Mouse (Mus musculus) adrenal gland, adult (tissue): Measurements from ENCODE around the gene Rbm28.

ENCODE experiments used
- DNase-seq, 2 experiments: peaks; one replicate each; pipeline ENCODE4 v3.0.0; 2022 to 2023; ENCODE audit warnings: low spot score in 1 of 2; ENCODE audit not compliant: inconsistent age in 2 of 2

Rbm28 gene

DNA sequence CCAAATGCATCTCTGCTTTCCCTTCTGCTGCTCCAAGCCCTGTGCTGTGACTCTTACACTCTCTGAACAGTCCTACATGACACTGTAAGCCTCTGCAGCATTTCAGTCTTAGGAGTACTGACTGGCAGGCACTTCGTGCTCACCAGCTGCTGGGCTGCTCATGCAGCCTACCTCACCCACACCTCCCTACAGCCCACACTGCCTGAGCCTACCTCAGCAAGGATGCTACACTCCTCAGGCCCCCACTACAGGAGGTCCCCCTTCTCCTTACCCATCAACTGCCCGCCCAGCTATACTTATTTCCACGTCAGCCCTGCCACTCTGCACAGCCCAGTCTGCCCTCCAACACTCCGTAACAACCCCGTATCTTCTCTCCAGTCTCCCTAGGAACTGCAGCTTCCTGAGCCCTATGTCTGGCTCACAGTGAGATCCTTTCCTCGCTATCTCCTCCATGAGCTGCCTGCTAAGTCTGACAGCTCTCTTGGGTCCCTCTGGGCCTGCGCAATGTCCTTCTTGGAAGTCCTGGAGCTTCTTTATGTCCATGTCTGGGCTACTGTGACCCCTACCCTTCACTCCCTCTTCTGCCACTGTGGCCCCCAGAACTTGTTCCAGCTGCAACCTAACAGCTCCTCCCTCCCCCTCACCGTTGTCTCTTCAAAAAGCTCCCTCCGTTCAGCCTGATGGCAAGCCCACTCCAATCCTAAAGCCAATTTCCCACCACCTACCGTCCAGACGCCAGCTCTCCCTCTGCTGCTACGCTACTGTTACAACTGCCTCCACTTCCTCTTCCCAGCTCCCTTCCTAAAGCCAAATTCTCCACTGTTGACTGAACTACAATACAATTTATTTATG lies 19.1 kb downstream of the Rbm28 start:
- no peak for DNase-seq

GRCm38 (mm10) chr6:29144971-29145370 lies 19.8 kb downstream of the Rbm28 start:
- no peak for DNase-seq

DNA sequence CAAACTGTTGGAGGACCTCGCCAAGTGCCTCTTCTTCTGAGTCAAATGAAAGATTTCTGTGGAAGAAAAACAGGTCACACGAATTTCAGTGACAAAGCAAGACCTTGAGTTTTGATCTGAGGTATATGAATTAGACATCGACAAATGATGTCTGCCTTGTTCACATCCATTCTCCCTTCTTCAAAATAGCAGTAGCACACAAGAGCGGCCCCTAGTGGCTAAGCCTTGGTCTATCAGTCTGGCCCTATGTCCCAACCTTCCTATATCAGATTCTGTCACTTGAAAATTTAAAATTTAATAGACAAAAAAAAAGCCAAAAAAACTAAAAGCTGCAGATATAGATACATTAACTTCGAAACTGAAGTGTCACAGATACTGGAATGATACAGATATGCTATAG lies 21.2 kb downstream of the Rbm28 start:
- DNase-seq: peak; percentile 41 to 80

DNA sequence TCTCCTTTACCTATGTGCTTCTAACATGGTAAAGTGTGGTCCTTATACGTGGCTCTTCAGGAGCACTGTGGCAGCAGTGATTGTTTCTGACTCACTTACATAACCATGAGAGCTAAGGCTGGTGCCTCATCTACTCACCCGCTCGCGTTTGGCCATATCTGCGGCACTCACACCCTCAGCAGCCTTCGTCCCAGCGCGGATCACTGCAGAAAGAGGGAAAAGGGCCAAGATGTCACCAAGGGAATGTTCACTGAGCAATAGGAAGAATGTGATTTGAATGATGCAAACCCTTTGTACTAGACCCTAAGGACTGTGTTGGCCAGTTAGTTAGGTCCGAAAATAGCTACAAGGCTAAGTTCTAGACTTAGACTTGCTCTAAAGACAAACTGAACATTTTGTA lies 27.4 kb downstream of the Rbm28 start:
- peak in 1 of 2 experiments; percentile 46 for DNase-seq

DNA sequence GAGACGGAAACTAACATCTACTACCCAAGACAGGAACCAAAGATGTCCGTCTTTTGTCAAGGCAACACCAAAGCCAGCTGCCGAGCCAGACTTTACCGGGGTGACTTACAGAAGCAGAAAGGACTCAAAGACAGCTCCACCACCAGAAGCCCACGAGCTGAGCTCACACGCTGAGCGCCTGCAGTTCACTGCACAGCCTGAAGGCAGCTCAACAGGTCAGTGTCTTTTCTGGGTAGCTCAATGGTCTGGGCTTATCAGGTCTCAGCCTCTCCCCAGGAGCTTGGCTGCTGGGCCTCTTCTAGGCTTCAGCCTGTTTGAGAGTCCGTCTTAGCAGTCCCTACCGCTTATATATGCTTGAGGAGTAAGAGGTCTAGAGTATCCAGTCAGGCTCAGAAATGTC lies 31.7 kb downstream of the Rbm28 start:
- no peak for DNase-seq

DNA sequence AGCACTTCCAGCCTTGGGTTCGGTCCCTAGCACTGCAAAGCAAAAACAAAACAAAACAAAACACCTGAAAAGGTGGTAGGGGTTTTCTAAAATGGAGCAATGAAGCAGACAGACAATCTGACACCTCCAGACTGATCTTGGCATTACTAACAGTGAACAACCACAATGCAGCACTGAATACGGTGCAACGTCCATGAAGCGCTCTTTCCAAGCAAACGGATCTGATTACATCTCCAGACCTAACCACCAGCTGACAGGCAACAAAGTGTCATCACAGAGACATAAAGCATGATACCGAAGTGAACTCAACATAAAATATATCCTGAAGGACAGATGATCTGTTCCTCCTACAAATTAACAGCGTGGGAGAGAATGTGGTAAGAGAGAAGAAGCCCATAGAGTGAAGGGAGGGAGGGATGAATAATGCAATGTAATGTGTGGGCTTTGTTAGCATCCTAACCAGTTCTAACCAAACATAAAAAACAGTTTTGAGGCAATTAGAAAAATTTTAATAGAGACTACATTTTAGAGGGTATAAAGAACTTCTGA lies 37.9 kb downstream of the Rbm28 start:
- no peak for DNase-seq

DNA sequence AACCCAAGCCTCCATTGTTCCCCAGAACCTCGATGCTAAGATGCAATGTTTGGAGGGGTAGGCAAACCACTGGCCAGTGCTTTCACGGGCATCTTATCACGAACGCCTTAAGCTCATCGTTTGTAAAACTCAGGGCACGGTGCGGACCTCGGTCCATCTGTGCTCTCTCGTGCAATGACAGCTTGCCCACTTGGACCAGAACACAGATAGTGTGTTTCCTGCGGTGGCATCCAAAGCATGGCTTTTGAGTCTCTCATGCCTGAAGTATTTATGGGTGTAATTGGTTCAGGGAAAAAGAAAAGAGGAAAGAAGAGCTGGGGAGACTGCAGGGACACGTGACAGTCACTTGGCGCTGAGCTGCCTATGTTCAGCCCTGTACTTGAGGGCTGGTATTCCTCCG lies 44.8 kb downstream of the Rbm28 start:
- no peak for DNase-seq

DNA sequence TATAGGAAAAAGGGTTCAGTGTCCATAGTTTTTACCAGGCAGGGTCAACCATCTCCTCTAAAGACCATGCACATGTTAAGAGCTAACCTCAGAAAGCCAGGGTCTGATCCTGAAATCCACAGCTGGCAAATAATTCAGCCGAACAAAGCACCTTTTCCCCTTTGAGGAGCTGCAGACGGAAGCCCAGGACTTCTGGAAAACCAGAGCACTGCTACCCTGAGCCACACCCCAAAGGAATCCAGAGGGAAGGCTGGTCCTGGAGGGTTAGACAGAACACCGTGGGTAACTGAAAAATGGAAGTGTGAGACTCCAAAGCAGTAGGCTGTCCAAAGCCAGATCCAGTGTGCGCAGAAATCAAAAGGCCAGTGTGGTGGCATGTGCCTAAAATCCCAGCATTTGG lies 45.8 kb downstream of the Rbm28 start:
- DNase-seq: no peak

- no peak for DNase-seq
Observed at GRCm38 (mm10) chr6:29118231-29118630, 46.6 kb downstream of the Rbm28 start.

GRCm38 (mm10) chr6:29117417-29118104 lies 47.2 kb downstream of the Rbm28 start:
- peak; percentile 9 to 68 for DNase-seq

DNA sequence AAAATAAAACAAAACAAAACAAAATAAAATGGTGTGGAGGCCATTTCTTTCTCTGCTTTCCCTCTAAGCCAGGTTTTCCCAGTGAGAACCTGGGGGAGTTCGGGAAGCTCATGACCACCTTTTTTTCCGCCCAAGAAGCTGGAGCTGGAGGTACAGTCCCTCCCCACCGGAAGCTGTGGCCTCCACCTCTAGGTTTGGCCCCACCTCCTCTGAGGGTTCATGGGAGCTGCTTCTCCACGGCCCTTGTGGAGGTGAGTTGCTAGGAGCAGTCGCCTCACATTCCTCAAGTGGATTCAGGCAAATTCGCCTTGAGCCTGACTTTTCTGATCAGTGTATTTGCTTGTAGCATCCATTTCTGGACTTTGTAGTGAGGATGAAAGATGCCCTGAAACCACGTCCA lies 49.0 kb downstream of the Rbm28 start:
- no peak for DNase-seq

DNA sequence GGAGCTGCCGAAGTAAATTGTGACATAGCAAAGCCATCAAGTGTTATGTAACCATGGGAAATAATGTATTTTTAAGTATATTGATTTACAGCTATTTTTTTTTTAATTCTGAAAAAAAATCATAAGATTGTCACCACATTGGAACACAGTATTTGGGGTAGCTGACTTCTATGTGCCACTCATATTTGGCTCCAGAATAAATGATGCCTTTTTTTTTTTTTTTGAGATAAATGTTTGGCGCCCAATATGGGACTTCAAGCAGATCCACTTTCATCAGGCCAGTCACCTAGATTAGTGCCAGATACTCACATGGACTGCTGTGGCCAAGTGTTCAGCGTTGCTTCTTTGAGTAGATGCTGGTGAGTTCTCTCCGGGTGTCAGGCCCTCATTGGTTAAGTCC lies 53.3 kb downstream of the Rbm28 start:
- no peak for DNase-seq

DNA sequence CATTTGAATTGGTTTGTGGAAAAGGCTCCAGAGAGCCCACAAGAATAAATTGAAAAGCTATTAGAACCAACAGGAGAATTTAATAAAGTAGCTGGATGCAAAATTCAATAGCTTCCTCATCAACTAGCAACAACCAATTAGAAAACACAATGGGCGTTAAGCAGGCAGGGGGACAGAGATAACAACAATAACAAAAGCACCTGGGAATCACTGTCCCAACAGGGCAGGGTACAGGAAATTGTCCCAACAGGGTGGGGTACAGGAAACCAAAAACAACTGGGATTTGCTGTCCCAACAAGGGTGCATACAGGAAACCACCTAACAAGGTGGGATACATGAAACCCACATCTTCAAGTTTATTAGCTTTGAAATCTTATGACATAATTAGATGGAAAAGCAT lies 56.4 kb downstream of the Rbm28 start:
- no peak for DNase-seq

DNA sequence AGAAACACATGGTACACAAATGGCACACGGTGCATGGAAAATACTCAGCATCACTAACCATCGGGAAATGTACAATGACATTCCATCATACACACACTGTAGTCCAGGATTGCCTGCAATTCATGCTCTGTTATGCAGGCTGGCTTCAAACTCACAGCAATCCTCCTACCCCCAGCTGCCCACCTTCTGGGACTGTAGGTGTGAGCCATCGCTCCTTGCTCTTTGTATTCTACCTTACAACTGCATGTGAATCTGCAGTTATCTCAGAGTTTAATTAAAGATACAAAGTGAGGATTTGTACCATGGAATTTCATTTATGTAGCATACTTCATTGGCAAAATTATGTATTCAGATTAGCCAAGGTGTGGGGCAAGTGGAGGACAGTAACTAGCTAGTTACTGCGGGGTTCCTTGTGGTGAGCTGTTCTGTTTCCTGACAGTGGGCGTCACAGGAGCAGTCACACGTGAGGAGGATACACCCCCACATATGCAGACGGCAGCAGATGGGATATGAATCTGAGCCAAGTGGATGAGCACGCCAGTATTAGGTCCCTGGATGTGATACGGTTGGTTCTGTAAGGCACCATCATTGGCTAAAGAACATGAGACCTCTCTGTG lies 63.5 kb downstream of the Rbm28 start:
- no peak for DNase-seq

DNA sequence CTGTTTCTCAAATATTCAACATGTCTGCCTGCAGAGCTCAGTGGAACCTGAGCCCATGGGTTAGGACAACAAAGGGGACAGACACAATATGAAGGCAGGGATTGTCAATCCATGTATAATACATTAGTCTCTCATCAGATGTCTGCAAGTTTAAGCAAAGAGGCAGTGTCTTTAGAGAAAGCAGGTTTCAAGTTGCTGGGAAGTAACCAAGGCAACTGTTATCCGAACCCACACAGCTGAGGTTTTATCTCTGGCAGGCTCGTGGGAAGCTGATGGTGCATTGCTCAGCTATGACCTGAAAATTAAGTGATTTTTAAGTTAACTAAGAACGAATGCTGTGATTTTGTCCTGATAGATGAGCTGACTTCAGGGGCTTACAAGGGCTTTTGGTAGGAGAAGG lies 64.4 kb downstream of the Rbm28 start:
- no peak for DNase-seq

- peak in 1 of 2 experiments; percentile 27 for DNase-seq
Observed at GRCm38 (mm10) chr6:29099536-29100170, 65.2 kb downstream of the Rbm28 start.

- DNase-seq: no peak
Observed at GRCm38 (mm10) chr6:29092904-29093303, 71.9 kb downstream of the Rbm28 start.

- no peak for DNase-seq
Observed at GRCm38 (mm10) chr6:29092234-29092633, 72.6 kb downstream of the Rbm28 start.

- peak in 1 of 2 experiments; percentile 39 for DNase-seq
Observed at GRCm38 (mm10) chr6:29087921-29088709, 76.7 kb downstream of the Rbm28 start.

DNA sequence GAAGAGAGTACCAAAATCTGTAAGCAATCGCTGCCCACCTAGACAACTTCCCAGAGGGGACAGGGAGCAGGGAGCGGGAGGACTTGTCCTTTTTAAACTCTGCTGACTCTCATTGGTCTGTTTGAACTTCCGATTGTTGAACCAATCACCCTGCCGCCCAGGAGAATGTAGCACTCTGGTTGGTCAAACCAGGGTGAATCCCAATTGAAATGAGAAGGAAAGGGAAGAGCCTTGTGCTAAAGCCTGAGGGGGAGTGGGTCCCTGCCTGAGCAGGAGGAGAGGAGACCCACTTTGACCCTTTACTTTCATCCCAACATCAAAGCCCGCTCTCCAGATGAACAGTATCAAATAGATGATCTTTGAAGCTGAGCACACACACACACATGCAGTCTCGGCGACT lies 80.4 kb downstream of the Rbm28 start:
- DNase-seq: no peak
